Mouse (Mus musculus) CH12.LX (cell line): ENCODE results near the gene Mfsd5.
A peak's percentile ranks its signal among the peaks of the same experiment; 100 is the strongest.

Experiments
- CHD1 ChIP-seq: IDR thresholded peaks from 2 replicates; pipeline ENCODE4 v1.6.1; 2012; ENCODE audit warnings: low read depth, low read length, improper control_type of control experiment, inconsistent platforms
- CTCF ChIP-seq, 2 experiments: IDR thresholded peaks in 1 of 2; conservative IDR thresholded peaks in 1 of 2; 2 replicates each; pipeline ENCODE4 v1.5.1; 2011 to 2012; ENCODE audit warnings: low read depth in 2 of 2, low read length in 2 of 2, improper control_type of control experiment in 1 of 2, inconsistent platforms in 1 of 2, mild to moderate bottlenecking in 1 of 2, moderate library complexity in 1 of 2
- ELF1 ChIP-seq: IDR thresholded peaks from 2 replicates; pipeline ENCODE4 v1.6.1; 2014; ENCODE audit warnings: low read depth, mild to moderate bottlenecking, inconsistent platforms, low read length, improper control_type of control experiment
- EP300 ChIP-seq: IDR thresholded peaks from 2 replicates; pipeline ENCODE4 v1.6.1; 2011; ENCODE audit warnings: low read length, improper control_type of control experiment
- HCFC1 ChIP-seq: IDR thresholded peaks from 2 replicates; pipeline ENCODE4 v1.6.1; 2012; ENCODE audit warnings: low read depth, mild to moderate bottlenecking, inconsistent platforms, low read length, improper control_type of control experiment
- KAT2A ChIP-seq: IDR thresholded peaks from 2 replicates; pipeline ENCODE4 v1.6.1; 2012; ENCODE audit warnings: low read length, improper control_type of control experiment, inconsistent platforms; ENCODE audit not compliant: insufficient replicate concordance
- MAFK ChIP-seq: IDR thresholded peaks from 2 replicates; pipeline ENCODE4 v1.6.1; 2011; ENCODE audit warnings: low read length, improper control_type of control experiment; ENCODE audit not compliant: insufficient replicate concordance
- POLR2A ChIP-seq: IDR thresholded peaks from 2 replicates; pipeline ENCODE4 v1.6.1; 2011; ENCODE audit warnings: low read depth, mild to moderate bottlenecking, improper control_type of control experiment, low read length
- USF1 ChIP-seq: IDR thresholded peaks from 2 replicates; pipeline ENCODE4 v1.6.1; 2014; ENCODE audit warnings: low read depth, mild to moderate bottlenecking, inconsistent platforms, low read length, improper control_type of control experiment
- USF2 ChIP-seq: conservative IDR thresholded peaks from 2 replicates; pipeline ENCODE4 v1.6.1; 2011; ENCODE audit warnings: low read depth, low read length, improper control_type of control experiment
- ZC3H11A ChIP-seq: IDR thresholded peaks from 2 replicates; pipeline ENCODE4 v1.6.1; 2012; ENCODE audit warnings: low read depth, mild to moderate bottlenecking, inconsistent platforms, low read length, improper control_type of control experiment

- TF ChIP-seq CTCF (conservative IDR thresholded peaks at IDR 0.05 in 1 of 2, IDR thresholded peaks at IDR 0.05 in 1 of 2; ENCODE audit: low read depth in 2 of 2, low read length in 2 of 2) (no peak), ELF1 (no peak), HCFC1 (no peak), MAFK (no peak), KAT2A (no peak), USF2 (no peak), POLR2A (0 out of 2 replicates have a peak, but pooled peaks have one; percentile 24), USF1 (no peak), ZC3H11A (no peak), EP300 (no peak), CHD1 (no peak)
These were observed 32.4 kb upstream of the Mfsd5 start for GRCm38 (mm10) chr15:102246866-102247251.
